Mouse (Mus musculus) thymus, adult 2 months (tissue): ENCODE results near the gene Bcas3.

Experiments used
- CTCF ChIP-seq: fragments of 200-500 bp; IDR thresholded peaks from 2 replicates; pipeline ENCODE4 v1.5.1; 2012; ENCODE audit warnings: mild to moderate bottlenecking, control low read depth, low read length, moderate library complexity, borderline replicate concordance; ENCODE audit not compliant: control insufficient read depth, poor library complexity, insufficient read depth; ENCODE audit errors: extremely low read depth
- POLR2A ChIP-seq: fragments of 200-500 bp; IDR thresholded peaks from 2 replicates; pipeline ENCODE4 v1.6.1; 2012; ENCODE audit warnings: mild to moderate bottlenecking, low read length, control low read depth, moderate library complexity; ENCODE audit not compliant: control insufficient read depth, poor library complexity, insufficient read depth; ENCODE audit errors: extremely low read depth

DNA sequence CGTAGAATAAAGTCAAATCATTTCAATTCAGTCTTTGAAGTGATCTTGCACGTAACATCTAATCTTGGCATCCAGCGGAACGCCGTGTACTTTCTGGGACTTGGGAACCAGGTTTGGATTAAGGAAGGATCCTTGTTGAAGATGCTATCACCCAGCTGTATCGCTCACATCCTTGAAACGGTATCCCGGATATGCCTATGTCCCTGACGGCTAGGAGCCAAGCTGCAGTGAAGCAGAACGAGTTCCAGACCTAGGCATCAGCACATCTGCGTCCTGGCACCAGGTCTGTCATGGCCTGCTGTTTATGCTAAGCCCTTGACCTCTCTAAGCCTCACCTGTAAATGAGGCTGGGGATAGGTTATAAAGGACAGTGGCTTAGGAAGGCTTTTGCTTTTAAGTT lies 447.4 kb downstream of the Bcas3 start:
- TF ChIP-seq CTCF (no peak), POLR2A (no peak)
